Mouse (Mus musculus) heart, postnatal 0 days (tissue): ENCODE measurements at regions not wholly inside any gene's neighbourhood (a gene's known extent, or its start where the extent isn't known, plus 50 kb on each side); places are given as distances from the start of the nearest gene placed in this dataset.

Experiments
- CTCF ChIP-seq: IDR thresholded peaks from 2 replicates; pipeline ENCODE4 v1.5.1; 2016; ENCODE audit warnings: antibody characterized with exemption, control low read depth, low read depth
- EP300 ChIP-seq: IDR thresholded peaks from 2 replicates; pipeline ENCODE4 v1.6.1; 2016; ENCODE audit warnings: antibody characterized with exemption, low read depth

GRCm38 (mm10) chr8:107686936-107687335, 98.7 kb upstream of the Psmd7 start:
- TF ChIP-seq CTCF (no peak), EP300 (no peak)
